Mouse (Mus musculus): ENCODE measurements around the gene Tmem131l. TPM values are rescaled to one million over a fixed set of nuclear protein-coding genes. Genes with fewer than 3 reads are reported as not detected.
A peak's percentile ranks its signal among the peaks of the same experiment; 100 is the strongest.

Gene Tmem131l
- polyA plus RNA-seq, 1 experiment from 2014 or later: 91.8 TPM

- Histone ChIP-seq H3K27me3 (no peaks in the 10 kb centered on the region), H3K4me3 (replicated peaks) (no peak overlapping the region), H3K4me1 (replicated peaks) (no peaks in the 10 kb centered on the region), H3K4me2 (replicated peaks) (no peak overlapping the region), H3K36me3 (no peaks in the 10 kb centered on the region), H3K27ac (no peak overlapping the region), H3K9me3 (no peaks in the 10 kb centered on the region), H3K9ac (replicated peaks) (no peak overlapping the region)
- ATAC-seq: no peak
- WGBS: 84% methylated on average over 13 of the region's 13 CpGs
Measured at GRCm38 (mm10) chr3:84068831-84069709, 29.1 kb upstream of the Tmem131l start.

DNA sequence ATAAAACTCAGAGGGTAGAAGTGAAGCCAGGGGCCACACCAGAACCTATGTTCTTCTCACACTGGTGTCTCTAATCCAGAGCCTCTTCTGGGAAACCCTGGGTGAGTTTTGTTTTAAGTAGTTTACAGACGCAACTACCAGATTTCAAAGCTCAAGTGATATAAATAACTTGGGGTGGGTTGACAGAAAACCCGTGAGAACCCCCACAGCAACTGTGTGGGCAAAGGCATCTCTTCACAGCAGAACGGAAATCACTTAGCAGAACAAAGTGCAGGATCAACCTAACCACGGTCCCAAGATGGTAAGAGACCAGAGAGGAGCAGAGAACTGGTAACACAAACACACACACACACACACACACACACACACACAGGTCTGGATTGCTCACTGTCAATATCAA lies 25.9 kb upstream of the Tmem131l start:
- ATAC-seq: no peak
- Histone ChIP-seq H3K4me2 (replicated peaks) (no peak overlapping the region), H3K36me3 (no peaks in the 10 kb centered on the region), H3K9me3 (no peaks in the 10 kb centered on the region), H3K27ac (no peak overlapping the region), H3K27me3 (no peaks in the 10 kb centered on the region), H3K4me1 (replicated peaks) (0 out of 2 replicates have a peak, but pooled peaks cover 3% of the 10 kb centered on the region), H3K9ac (replicated peaks) (no peak overlapping the region), H3K4me3 (replicated peaks) (no peak overlapping the region)
- WGBS: 81% methylated on average over 4 of the region's 4 CpGs

DNA sequence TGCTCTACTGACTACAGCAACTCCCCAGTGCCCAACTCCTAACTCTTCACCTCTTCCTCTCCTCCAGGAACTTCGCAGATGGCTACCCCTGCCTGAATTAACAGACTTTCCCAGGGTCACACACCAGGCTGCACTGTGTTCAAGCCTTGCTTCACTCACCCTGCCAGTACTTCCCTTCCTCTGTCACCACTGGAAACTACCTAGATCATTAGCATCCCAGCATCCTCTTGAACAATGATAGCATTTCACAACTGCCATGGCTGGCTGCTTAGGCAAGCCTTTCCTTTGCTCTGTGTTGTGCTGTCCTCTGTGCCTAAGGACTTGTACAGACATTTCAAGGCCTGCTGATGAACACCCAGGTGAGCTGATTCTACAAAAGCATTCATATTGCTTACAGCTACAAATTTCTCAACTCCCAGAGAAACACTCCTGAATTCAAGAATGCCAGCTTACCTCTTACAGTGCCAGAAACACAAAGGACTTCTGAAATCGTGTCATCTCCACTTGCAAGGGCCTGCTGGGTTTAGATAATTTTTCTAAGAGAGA lies 23.5 kb upstream of the Tmem131l start:
- H3K27ac ChIP-seq: no peak overlapping the region
- no peak overlapping the region for H3K4me2 ChIP-seq (replicated peaks)
- H3K4me1 ChIP-seq (replicated peaks): 0 out of 2 replicates have a peak, but pooled peaks cover 6% of the 10 kb centered on the region
- WGBS: 81% methylated on average over 2 of the region's 2 CpGs
- no peak for ATAC-seq
- H3K9ac ChIP-seq (replicated peaks): no peak overlapping the region
- no peaks in the 10 kb centered on the region for H3K9me3 ChIP-seq
- H3K27me3 ChIP-seq: no peaks in the 10 kb centered on the region
- no peak overlapping the region for H3K4me3 ChIP-seq (replicated peaks)
- no peaks in the 10 kb centered on the region for H3K36me3 ChIP-seq

- Histone ChIP-seq H3K27ac (no peak overlapping the region), H3K4me3 (replicated peaks) (no peak overlapping the region), H3K9me3 (no peaks in the 10 kb centered on the region), H3K9ac (replicated peaks) (no peak overlapping the region), H3K36me3 (no peaks in the 10 kb centered on the region), H3K27me3 (no peaks in the 10 kb centered on the region), H3K4me2 (replicated peaks) (no peak overlapping the region), H3K4me1 (replicated peaks) (0 out of 2 replicates have a peak, but pooled peaks cover 6% of the 10 kb centered on the region)
- ATAC-seq: no peak
- WGBS: 77% methylated on average over 13 of the region's 13 CpGs
Measured at GRCm38 (mm10) chr3:84061523-84062453, 21.8 kb upstream of the Tmem131l start.

- 90% methylated on average over 5 of the region's 5 CpGs for WGBS
- no peaks in the 10 kb centered on the region for H3K9me3 ChIP-seq
- no peak overlapping the region for H3K4me3 ChIP-seq (replicated peaks)
- no peak overlapping the region for H3K27ac ChIP-seq
- H3K4me2 ChIP-seq (replicated peaks): no peak overlapping the region
- no peak overlapping the region for H3K9ac ChIP-seq (replicated peaks)
- H3K27me3 ChIP-seq: no peaks in the 10 kb centered on the region
- H3K36me3 ChIP-seq: no peaks in the 10 kb centered on the region
- H3K4me1 ChIP-seq (replicated peaks): 0 out of 2 replicates have a peak, but pooled peaks cover 6% of the 10 kb centered on the region
- no peak for ATAC-seq
Measured at GRCm38 (mm10) chr3:84060946-84061345, 21.0 kb upstream of the Tmem131l start.

DNA sequence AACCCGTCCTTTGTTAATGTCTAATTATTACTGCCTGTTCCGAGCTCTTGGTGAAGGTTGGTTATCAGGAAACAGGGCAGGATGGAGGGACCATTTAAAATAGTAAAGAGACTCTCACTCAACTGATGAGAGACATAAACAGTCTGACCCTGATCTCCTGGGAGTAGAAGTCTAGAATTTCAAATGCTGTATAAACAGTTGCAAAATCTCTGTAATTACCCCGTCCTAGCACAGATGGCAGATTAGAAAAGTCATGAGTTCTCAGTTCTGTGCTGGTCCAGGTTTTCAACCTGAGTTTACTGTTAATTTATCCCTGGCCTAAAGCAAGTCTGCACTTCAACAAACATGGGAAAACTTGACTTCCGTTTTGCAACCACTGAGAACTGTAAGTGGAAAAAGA lies 20.2 kb upstream of the Tmem131l start:
- H3K9me3 ChIP-seq: no peaks in the 10 kb centered on the region
- no peaks in the 10 kb centered on the region for H3K27me3 ChIP-seq
- H3K9ac ChIP-seq (replicated peaks): no peak overlapping the region
- H3K36me3 ChIP-seq: no peaks in the 10 kb centered on the region
- H3K4me1 ChIP-seq (replicated peaks): 0 out of 2 replicates have a peak, but pooled peaks cover 6% of the 10 kb centered on the region
- ATAC-seq: no peak
- 73% methylated on average over 4 of the region's 4 CpGs for WGBS
- no peak overlapping the region for H3K27ac ChIP-seq
- no peak overlapping the region for H3K4me2 ChIP-seq (replicated peaks)
- no peak overlapping the region for H3K4me3 ChIP-seq (replicated peaks)

DNA sequence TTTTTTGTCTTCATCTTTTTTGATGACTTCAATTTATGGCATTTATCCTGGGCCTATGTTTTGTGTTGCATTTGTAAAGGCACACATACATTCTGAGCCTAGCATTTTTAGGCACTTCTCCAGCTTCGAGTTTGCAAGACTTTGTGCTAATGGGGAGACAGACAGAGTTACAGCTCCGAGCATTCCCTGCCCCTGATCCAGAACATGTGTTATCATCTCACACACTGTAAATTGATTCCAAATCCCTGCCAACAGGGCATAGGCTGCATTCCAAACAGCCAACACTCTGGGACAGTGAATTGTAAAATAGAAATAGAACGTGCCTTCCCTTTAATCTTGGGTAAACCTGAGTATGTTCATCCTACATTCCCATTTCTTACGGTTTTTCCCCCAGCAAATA lies 19.7 kb upstream of the Tmem131l start:
- Histone ChIP-seq H3K4me2 (replicated peaks) (no peak overlapping the region), H3K27me3 (no peaks in the 10 kb centered on the region), H3K27ac (no peak overlapping the region), H3K36me3 (no peaks in the 10 kb centered on the region), H3K4me1 (replicated peaks) (0 out of 2 replicates have a peak, but pooled peaks cover 6% of the 10 kb centered on the region), H3K9me3 (no peaks in the 10 kb centered on the region), H3K9ac (replicated peaks) (no peak overlapping the region), H3K4me3 (replicated peaks) (no peak overlapping the region)
- 79% methylated on average over 4 of the region's 4 CpGs for WGBS
- no peak for ATAC-seq

GRCm38 (mm10) chr3:84059261-84059660 lies 19.3 kb upstream of the Tmem131l start:
- H3K4me2 ChIP-seq (replicated peaks): no peak overlapping the region
- H3K4me3 ChIP-seq (replicated peaks): no peak overlapping the region
- WGBS: 72% methylated on average over 13 of the region's 13 CpGs
- no peak overlapping the region for H3K9ac ChIP-seq (replicated peaks)
- H3K36me3 ChIP-seq: no peaks in the 10 kb centered on the region
- no peaks in the 10 kb centered on the region for H3K9me3 ChIP-seq
- no peak overlapping the region for H3K27ac ChIP-seq
- ATAC-seq: no peak
- 0 out of 2 replicates have a peak, but pooled peaks cover 6% of the 10 kb centered on the region for H3K4me1 ChIP-seq (replicated peaks)
- H3K27me3 ChIP-seq: no peaks in the 10 kb centered on the region

GRCm38 (mm10) chr3:84048729-84049175 lies 8.8 kb upstream of the Tmem131l start:
- Histone ChIP-seq H3K9me3 (no peaks in the 10 kb centered on the region), H3K36me3 (no peaks in the 10 kb centered on the region), H3K4me2 (replicated peaks) (0 out of 2 replicates have a peak overlapping the region, but pooled peaks have one; percentile 1), H3K9ac (replicated peaks) (peak overlapping the region; percentile 20; the same call in 1 of the 2 replicates), H3K4me1 (replicated peaks) (peaks cover 7% of the 10 kb centered on the region), H3K27ac (0 out of 2 replicates have a peak overlapping the region, but pooled peaks have one; percentile 7), H3K27me3 (no peaks in the 10 kb centered on the region), H3K4me3 (replicated peaks) (no peak overlapping the region)
- 9% methylated on average over 9 of the region's 9 CpGs for WGBS
- peak; percentile 77 for ATAC-seq

- 96% methylated on average over 8 of the region's 8 CpGs for WGBS
- no peak for ATAC-seq
Measured at GRCm38 (mm10) chr3:84046206-84046605, 6.2 kb upstream of the Tmem131l start.

DNA sequence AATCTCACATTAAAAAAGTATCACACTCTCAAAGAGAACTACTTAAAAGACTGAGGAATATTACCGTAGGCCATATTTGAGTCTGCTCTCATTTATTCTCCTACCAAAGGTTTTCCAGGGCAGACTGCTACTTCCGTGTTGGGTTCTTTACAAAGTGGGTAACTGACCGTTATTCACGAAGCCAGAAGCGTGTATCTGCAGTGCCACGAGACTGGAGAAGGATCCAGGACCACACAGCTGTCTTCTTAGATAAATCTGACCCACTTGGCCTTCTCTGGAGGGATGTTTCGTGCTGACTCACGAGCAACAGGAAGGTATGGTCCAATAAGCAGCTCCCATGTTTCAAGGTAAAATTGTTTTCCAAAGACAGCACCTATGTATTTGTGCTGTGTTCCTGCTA lies 1.8 kb upstream of the Tmem131l start:
- no peaks in the 10 kb centered on the region for H3K9me3 ChIP-seq
- peaks cover 26% of the 10 kb centered on the region for H3K4me1 ChIP-seq (replicated peaks)
- H3K4me3 ChIP-seq (replicated peaks): no peak overlapping the region
- H3K4me2 ChIP-seq (replicated peaks): no peak overlapping the region
- H3K27ac ChIP-seq: no peak overlapping the region
- H3K27me3 ChIP-seq: peaks cover 6% of the 10 kb centered on the region; the same call in 1 of the 2 replicates
- no peak overlapping the region for H3K9ac ChIP-seq (replicated peaks)
- no peak for ATAC-seq
- 87% methylated on average over 8 of the region's 8 CpGs for WGBS
- H3K36me3 ChIP-seq: no peaks in the 10 kb centered on the region

More at GRCm38 (mm10) chr3:84046206-84046605, 6.2 kb upstream of the Tmem131l start:
- H3K9ac ChIP-seq (replicated peaks): no peak overlapping the region
- H3K27ac ChIP-seq: no peak overlapping the region
- H3K36me3 ChIP-seq: no peaks in the 10 kb centered on the region
- peaks cover 7% of the 10 kb centered on the region for H3K4me1 ChIP-seq (replicated peaks)
- no peak overlapping the region for H3K4me2 ChIP-seq (replicated peaks)
- H3K27me3 ChIP-seq: peaks cover 6% of the 10 kb centered on the region; the same call in 1 of the 2 replicates
- H3K4me3 ChIP-seq (replicated peaks): no peak overlapping the region
- H3K9me3 ChIP-seq: no peaks in the 10 kb centered on the region
